Mouse (Mus musculus): ENCODE results near the gene Ubr7. TPM values are rescaled to one million over a fixed set of nuclear protein-coding genes. Genes with fewer than 3 reads are reported as not detected.

Ubr7 gene
- total RNA-seq (2021) = 10 to 100 TPM; 32.5 to 32.6 TPM
- long read RNA-seq, experiment 1, transcript Ubr7-201 (11 exons, 3,261 nt) = major isoform, 39 of 69 reads
- long read RNA-seq, experiment 1, partial matches to known transcripts = 2 of 69 reads
- long read RNA-seq, experiment 1, other reads (novel, unspliced or antisense) = 28 of 69 reads
- long read RNA-seq, experiment 2, transcript Ubr7-201 (11 exons, 3,261 nt) = major isoform, 34 of 73 reads
- long read RNA-seq, experiment 2, partial matches to known transcripts = 0 of 73 reads
- long read RNA-seq, experiment 2, other reads (novel, unspliced or antisense) = 39 of 73 reads

DNA sequence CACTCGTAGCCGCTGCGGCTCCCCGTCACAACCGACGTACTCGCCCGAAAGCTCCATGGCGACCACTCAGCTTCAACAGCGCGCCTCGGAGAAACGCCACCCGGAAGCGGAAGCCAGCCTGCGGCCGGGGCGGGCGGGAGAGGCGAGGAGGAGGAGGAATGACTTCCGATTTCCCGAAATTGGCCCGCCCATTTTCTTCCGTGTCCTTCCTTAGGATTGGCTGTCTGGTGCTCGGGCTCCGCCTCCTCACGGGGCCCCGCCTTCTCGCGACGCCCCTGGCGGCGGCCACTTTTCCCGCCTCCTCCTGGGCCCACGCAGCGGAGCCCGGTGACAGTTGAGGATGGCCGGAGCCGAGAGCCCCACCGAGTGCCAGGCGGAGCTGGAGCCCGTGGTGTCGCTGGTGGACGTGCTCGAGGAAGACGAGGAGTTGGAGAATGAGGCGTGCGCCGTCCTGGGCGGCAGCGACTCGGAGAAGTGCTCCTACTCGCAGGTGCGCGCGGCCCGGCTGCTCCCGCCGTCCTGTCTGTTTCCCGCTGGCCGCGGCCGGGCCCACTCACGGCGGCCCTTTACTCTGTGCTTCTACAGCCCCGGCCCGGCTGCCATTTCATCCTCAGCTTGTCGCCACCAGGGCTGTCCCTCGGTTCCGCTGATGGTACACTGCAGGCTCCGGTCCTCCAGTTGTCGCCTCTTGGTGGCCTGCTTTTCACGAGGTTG lies at the start of gene Ubr7, which contains the start of the genes Gm28051 and Gon7:
Gene Ubr7, plus strand, starts transcription at position 279 of the 714 bp plus-strand sequence.
Gene Gm28051, minus strand, starts transcription at position 77 of the 714 bp plus-strand sequence.
Gene Gon7, minus strand, starts transcription at position 115 of the 714 bp plus-strand sequence.
- DNase-seq (ENCODE audit: low spot score in 2 of 2) = peak; percentile 95 to 97

DNA sequence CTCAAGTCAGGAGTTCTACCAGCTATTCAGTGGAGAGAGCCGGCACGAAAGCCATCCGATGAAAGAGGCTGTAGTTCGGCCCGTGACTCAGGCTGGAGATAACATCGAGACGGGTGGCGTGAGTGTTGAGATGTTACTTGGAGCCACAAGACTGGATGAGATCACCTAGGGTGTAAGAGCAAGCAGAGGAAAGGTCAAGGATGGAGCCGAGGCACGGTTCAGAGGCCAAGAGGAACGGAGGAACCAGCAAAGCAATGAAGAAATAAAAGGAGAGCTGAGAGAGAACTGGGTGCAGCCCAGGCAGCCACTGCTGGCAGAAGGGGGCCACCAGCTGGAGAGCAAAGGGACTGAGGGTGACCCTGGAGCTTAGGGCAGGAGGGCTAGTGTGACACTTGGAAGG lies 49.5 kb upstream of the Ubr7 start:
- DNase-seq (ENCODE audit: low spot score in 2 of 2) = no peak

DNA sequence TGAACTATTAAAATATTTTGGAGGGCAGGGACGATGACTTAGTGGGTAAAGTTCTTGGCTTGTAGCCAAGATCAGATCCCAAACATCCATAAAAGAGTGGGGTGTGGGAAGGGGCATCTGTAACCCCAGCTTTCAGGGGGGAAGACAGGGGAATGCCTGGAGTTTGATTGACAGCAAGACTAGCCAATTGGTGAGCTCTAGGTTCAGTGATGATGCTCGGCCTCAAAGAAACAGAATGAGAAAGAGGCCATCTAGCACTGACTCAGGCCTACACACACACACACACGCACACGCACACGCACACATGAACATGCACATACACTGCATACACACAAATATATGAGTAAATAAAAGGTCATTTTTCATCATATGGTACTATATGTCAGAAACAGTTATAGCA lies 47.9 kb upstream of the Ubr7 start:
- no peak for DNase-seq (ENCODE audit: low spot score in 2 of 2)

DNA sequence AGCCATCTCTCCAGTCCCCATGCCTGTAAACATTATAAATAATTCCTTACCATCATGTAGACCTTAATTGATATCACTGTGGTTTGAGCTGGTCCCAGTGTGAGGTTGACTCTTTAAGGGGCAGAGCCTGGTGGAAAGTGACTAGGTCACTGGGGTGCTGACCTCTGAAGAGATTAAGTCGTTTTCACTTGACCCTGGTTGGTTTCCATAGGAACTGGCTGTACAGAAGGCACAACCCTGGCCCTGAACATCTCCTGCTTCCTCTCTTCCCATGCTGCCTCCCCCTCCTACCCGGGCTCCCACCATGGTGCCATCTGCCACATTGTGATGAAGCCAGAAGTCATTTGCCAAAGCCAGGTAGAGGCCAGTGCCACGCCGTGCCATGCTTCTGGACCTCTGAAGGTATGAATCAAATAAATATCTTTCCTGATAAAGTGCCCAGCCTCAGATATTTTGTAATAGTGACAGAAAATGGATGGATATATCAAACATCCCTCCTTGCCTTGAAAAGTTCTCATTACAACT lies 46.9 kb upstream of the Ubr7 start:
- no peak for DNase-seq (ENCODE audit: low spot score in 2 of 2)

DNA sequence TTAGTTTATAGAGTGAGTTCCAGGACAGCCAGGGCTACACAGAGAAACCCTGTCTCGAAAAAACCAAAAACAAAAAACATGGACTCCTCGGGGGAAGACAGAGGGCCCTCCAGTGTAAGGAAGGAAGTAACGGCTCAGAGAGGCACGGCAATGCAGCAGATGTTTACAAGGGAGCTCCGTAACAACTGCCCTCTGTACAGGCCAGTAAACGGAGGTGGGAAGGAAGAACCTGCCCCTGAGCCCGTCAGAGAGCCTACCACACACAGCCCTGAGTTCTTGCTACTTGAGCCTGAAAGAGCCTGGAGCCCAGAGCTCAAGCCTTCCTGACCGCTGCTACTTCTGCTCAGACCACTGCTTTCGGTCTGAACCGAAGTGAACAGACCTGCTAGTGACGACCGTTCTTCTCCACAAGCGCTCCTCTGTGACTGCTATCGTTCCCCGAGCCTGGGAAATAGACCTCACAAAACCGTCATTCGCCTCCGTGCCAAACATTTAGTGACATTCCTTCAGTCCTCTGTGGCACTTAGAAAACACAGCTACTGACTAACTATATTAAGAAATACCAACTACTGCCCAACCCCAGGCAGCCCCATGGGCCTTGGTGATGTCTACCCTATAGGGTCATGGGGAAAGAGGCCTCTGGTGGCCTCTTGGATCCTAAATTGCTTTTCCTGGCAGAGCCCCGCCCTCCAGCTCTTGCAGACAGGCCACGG lies 44.5 kb upstream of the Ubr7 start:
- DNase-seq (ENCODE audit: low spot score in 2 of 2) = no peak

DNA sequence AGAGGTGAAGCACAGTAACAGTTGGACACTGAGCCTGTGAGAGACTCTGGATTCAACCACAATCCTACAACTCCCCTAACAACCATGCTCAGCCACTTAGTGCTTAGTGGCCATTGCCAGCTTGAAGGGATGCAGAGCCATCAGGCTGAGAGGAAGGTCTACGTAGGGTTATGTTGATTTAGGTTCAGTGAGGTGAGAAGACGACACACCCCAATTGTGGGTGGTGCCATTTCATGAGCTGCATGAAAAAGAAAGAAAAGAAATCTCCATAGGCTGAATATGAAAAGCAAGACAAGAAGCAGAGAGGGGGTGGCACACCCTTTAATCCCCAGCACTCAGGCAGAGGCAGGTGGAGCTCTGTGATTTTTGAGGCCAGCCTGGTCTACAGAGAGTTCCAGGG lies 43.7 kb upstream of the Ubr7 start:
- DNase-seq (ENCODE audit: low spot score in 2 of 2) = no peak

DNA sequence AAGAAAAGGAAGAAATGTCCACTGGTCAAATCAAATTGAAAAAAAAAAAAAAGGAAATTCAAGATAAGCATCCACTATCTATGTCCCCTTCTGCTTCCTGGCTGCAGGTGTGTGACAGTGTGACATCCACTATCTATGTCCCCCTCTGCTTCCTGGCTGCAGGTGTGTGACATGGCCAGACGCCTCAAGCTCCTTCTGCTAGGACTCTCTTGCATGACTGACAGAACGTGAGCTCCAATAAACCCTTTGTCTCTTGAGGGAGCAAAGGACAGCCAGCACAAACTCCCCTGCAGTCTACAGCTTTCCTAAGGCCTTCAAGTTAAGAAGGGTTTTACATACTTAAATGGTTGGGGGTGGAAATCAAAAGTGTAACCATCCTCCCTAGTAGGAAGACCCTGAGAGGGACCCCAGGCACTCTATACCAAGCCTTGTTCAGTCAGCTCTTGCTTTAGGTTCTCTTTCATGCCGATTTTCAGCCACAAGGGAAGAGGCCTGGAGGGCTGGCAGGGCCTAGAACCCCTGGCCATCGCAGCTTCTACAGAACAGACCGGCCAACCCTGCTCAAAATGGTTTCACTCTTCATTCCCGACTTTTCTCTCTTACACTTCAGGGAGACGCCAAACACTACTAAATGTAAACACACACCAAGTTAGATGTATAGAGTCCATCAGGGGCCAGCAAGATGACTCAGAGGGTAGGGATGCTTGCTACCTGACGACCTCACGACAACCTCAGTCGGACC lies 42.9 kb upstream of the Ubr7 start:
- no peak for DNase-seq (ENCODE audit: low spot score in 2 of 2)

DNA sequence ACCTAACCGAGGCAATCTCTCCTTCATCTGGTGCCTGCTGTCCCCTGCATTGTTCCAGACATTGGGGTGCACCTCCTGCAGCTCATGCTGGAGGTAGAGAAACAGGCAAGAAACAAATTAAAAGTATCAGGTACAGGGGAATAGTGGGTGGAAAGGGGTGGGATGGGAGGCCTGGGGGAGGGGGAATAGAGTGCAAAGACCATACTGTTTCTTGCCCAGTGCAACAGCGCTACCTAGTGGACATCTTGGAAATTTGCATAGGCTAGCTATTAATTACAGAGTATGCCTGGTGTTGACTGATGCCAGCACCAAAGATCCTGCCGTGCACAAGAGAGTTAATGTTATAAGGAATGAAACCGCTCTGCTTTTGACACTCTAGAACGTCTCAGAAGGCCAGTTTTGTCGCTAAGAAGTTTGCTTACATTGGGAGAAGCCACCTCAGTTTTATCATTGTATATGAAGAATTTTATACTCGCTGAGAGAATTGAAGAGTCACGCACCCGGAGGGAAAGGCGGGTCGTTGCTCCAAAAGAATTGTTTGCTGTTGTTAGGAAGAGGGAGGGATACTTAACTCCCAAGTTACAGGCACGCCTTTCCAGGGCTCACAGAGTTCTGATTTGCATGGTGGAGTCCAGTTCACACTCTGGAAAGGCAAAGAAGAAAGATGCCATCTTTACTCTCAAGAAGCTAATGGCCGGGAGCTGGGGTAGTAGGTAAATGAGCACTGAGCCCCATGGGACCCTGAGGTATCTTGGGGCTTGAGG lies 38.0 kb upstream of the Ubr7 start:
- DNase-seq (ENCODE audit: low spot score in 2 of 2) = peak in 1 of 2 experiments; percentile 50

DNA sequence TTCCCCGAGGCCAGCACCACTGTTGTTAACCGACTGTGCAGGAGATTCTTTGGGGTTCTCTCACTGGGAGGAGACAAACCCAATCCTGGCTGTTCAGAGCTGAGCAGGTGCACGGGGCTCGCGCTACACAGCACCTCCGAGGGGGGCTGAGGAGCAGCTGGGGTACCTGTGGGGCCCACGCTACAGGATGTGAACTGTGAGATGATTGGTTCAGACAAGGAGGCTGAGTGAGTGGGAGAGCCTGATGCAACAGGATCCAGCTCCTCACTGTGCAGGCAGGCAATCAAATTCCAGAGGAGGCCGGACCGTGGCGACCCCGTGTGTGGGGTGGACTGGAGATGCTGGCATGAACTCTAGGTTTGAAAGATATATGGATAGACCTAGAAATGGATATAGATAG lies 35.3 kb upstream of the Ubr7 start:
- no peak for DNase-seq (ENCODE audit: low spot score in 2 of 2)

DNA sequence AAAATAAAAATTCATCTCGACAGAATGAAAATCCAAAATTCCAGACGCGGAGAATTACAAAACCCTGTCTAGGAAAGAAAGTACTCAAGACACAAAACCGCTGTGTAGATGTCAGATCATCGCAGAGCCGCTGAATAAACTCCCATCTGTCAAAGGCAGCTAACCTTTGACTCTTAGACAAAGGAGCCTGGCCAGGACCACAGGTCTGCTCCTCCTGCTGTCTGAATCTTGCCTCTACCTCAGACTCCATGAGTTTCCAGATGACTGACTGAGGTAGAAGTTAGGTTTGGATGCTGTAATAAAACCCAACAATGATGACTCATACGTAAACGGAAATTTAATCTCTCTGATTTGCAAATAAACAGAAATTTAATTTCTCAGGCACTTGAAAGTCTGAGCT lies 34.8 kb upstream of the Ubr7 start:
- no peak for DNase-seq (ENCODE audit: low spot score in 2 of 2)

DNA sequence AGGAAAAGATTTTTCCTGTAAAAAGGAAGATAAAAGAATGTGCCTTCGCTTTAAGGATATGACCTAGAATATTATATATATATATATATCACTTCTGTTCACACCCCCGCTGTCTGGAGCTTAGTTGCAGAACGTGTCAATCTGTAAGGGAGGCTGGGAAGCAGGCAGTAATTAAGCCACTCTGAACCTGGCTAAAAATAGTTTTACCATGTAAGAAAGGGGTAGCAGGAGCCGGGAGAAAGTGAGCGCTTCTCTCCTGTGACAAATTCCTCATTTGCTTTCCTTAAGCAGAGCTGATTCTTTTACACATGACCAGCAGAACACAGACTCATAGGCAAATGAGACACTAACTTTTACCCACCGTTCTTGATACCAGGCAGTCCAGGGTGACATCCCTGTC lies 33.9 kb upstream of the Ubr7 start:
- DNase-seq (ENCODE audit: low spot score in 2 of 2) = peak; percentile 42 to 50

DNA sequence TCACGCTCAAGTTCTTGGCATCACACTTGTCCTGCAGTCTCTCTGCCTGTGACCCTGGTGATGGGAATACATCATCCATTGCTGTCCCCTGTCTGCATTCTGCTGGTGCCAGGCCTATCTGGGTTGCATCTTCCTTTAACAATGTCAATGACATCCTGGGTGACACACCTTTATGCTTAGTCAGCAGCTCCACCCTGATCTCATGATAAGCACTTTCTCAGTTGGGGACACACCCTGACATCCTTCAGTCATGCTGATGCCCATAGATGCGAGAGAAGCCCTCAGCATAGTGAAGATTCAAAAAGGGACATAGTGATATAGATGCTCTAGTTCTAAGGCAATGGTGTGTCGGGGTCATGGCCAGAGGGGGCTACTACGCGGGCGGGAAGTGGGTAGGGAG lies 32.6 kb upstream of the Ubr7 start:
- DNase-seq (ENCODE audit: low spot score in 2 of 2) = no peak

DNA sequence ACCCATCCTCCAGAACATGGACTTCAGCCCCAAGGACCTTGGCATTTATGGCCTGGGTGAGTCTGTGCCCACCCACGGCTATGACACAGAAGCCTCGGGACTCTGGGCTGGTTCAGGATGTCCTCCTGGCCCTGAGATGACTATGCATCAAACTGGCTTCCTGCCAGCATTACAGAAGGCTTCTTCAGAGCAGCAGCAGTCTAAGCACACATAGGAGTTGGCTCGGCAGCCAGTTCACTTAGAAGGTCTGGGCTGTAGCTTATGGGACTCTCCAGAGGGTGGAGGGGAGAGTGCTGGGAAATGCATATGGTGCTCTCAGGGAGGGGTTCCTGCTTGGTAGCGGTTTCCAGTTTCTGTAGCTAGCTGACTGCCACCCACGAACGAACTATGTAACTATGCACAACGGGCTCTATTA lies 32.0 kb upstream of the Ubr7 start:
- no peak for DNase-seq (ENCODE audit: low spot score in 2 of 2)

DNA sequence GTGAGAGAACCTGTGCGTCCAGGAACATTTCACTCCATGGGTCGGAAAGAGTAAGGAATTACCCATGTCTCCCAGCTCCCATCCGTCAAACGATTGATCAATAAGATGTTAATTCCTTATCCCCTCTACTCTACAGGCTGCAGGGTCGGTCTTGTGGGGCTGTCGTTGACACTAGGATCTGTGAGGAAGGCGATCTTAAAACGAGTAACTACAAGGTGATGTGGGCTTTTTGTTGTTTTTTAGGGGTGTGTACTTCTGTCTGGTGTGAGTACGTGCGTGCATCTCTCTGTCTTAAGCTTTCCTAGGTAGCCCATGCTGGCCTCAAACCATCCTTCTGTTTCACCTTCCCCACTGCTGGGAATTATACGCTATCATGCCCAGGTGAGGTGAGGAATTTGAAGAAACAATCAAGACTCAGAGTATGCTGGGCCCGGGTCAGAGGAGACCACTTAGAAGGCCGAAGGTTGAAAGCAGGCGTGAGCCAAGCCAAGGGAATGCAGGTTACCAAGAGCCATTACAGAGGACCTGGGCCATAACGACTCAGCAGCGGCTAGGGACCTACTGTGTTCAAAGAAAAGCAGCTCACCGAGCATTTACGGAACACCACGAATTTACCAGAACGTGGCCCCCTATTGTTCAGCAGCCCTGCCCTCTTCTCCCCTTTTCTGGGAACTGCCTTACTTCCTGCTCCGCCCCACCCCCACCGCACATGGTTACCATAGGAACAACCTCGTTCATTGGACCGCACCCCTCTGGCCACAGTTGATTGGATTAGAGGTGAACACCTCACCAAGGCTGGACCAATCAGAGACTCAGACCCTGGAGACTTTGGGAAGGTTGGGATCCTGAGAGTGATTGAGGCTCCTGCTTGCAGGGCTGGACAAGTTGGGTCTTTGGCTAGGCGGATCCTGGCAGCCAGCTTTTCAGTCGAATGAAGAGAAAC lies 27.6 kb upstream of the Ubr7 start:
- DNase-seq (ENCODE audit: low spot score in 2 of 2) = peak; percentile 64 to 66

DNA sequence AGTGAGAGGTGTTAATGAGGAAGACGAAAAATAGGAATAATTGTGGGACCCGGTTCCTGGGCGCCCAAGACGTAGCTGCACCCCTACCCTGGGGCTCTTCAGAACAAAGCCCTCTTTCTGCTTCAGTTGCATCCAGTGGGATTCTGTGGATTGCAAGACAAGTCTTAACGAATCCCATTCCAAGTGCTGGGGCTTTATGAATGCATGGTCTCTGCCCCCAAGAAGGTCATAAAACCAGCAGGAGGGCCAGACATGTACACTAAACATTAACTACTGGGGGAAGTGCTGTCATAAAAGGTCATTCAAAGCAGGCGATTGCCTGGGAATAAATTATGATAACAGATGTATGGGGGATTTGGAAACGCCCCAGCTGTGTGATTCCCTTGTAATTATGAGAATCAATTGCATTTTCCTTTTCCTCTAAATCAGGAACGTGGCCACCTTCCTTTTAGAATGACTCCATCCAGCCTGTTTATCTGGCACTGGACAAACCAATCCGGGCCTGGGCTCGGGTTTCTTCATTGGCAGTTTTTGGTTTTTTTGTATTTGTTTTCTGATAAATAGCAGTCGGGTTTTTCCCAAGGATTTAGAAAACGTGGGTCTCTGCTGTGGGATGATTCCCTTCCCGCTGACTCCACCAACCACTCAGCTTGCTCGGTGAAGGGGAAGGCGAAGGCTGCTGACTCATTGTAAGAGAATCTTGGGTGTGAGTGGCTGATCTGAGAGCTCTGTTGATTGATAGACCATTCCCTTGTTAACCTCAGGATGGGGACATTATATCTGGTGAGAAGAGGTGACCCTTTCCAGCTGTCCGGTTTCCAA lies 26.8 kb upstream of the Ubr7 start:
- DNase-seq (ENCODE audit: low spot score in 2 of 2) = no peak

DNA sequence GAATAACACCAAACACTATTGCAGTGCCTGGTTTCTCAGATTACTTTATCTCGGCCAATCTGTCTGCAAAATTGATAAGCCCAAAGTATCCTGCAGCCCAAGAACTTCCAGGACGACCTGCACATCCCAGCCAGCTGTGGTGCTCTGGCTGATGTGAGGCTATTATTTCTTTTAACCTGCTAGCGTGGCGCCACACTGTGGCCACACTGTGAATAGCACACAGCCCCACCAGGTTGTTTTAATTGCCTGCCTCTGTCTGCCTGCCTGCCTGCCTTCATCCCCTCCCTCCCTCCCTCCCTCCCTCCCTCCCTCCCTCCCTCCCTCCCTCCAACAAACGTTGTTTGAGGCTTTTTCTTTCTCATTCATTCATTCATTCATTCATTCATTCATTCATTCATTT lies 24.4 kb upstream of the Ubr7 start:
- peak; percentile 33 to 38 for DNase-seq (ENCODE audit: low spot score in 2 of 2)

DNA sequence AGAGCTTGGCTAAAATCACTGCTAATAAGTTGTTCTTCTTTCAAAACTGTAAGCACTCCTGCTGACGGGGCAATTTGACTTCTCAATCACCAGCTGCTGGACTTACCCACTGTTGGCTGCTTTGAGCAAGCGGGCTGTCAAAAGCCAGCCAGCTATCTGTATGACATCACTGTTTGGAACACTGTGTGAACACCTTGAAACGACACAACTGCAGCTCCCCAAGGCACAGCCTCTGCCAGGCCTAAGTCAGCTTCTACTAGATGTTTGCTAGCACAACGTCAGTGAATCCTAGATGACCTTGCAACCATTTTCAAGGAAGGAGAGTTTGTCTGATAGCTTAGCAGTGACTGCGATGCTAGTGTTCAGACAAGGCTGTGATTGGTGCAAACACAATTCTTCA lies 18.7 kb upstream of the Ubr7 start:
- no peak for DNase-seq (ENCODE audit: low spot score in 2 of 2)

DNA sequence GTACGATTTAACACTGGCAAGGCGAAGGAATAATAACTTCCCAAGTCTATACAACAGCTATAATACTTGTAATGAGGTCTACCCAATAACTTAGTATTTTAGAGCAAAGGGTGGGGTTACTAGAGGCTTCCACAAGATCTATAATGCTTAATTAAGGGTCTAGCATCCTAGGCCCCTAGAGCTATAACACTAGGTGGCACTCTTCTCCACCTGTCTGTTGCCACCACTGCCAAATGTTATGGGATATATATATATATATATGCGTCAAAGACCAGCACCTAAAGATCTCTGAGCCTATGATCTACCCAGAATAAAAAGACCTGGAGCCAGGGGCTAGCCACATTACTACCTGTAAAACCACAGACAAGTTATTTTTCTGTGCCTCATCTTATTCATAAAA lies 17.5 kb upstream of the Ubr7 start:
- no peak for DNase-seq (ENCODE audit: low spot score in 2 of 2)

All from left cerebral cortex, adult 18-20 months (tissue).